Mouse (Mus musculus) spleen, adult 2 months (tissue): Measurements from ENCODE around the gene Sh3bp5.

ENCODE experiments used
- CTCF ChIP-seq: fragments of 200-500 bp; IDR thresholded peaks from 2 replicates; pipeline ENCODE4 v1.5.1; 2011; ENCODE audit warnings: mild to moderate bottlenecking, inconsistent platforms; ENCODE audit not compliant: insufficient read depth, insufficient read length, insufficient replicate concordance; ENCODE audit errors: extremely low read depth
- POLR2A ChIP-seq: fragments of 200-500 bp; IDR thresholded peaks from 2 replicates; pipeline ENCODE4 v1.6.1; 2011; ENCODE audit warnings: low read depth, low read length, inconsistent platforms

- no peak for TF ChIP-seq CTCF
- TF ChIP-seq POLR2A, result no peak
Observed at GRCm38 (mm10) chr14:31382276-31382675, 53.6 kb downstream of the Sh3bp5 start.
